Mouse (Mus musculus) bone marrow, adult 2 months (tissue): ENCODE data around the gene Psen1. TPM values are rescaled to one million over a fixed set of nuclear protein-coding genes. Genes with fewer than 3 reads are reported as not detected.

Source experiments
- H3K27ac ChIP-seq: fragments of 200-500 bp; 2 replicates; pipeline ENCODE4 v1.5.1; 2012; ENCODE audit warnings: low read depth, mild to moderate bottlenecking, control low read depth, inconsistent platforms, low read length; ENCODE audit not compliant: control insufficient read depth, poor library complexity, insufficient read depth
- H3K4me1 ChIP-seq: fragments of 200-500 bp; 2 replicates; pipeline ENCODE4 v1.6.1; 2011; ENCODE audit warnings: low read length; ENCODE audit not compliant: control insufficient read depth, insufficient read depth
- H3K4me3 ChIP-seq: fragments of 200-500 bp; replicated peaks from 2 replicates; pipeline ENCODE3; 2011; ENCODE audit warnings: mild to moderate bottlenecking, low read depth, low read length, control low read depth; ENCODE audit not compliant: control insufficient read depth
- CTCF ChIP-seq: fragments of 200-500 bp; IDR thresholded peaks from 2 replicates; pipeline ENCODE4 v1.5.1; 2011; ENCODE audit warnings: low read length, control low read depth; ENCODE audit not compliant: control insufficient read depth, insufficient read depth
- POLR2A ChIP-seq: fragments of 200-500 bp; IDR thresholded peaks from 2 replicates; pipeline ENCODE4 v1.6.1; 2011; ENCODE audit warnings: low read depth, mild to moderate bottlenecking, control low read depth, low read length, borderline replicate concordance; ENCODE audit not compliant: control insufficient read depth
- WGBS: fragments of 180-500 bp; shearing (Covaris S2); methylation state at CpG from one replicate; pipeline ENCODE4 v1.1.7; 2018; 5-methylcytosine and 5-hydroxymethylcytosine counted together
- polyA plus RNA-seq: library from polyadenylated mRNA; stranded (reverse); fragments of >200 nt; gene quantifications from 2 replicates; pipeline ENCODE4 v1.2.4, GENCODE M21; 2011; ENCODE audit warnings: low replicate concordance; ENCODE audit not compliant: missing spikeins, insufficient read depth, insufficient read length

Psen1 gene
- polyA plus RNA-seq, 1 experiment: 40.3 TPM

DNA sequence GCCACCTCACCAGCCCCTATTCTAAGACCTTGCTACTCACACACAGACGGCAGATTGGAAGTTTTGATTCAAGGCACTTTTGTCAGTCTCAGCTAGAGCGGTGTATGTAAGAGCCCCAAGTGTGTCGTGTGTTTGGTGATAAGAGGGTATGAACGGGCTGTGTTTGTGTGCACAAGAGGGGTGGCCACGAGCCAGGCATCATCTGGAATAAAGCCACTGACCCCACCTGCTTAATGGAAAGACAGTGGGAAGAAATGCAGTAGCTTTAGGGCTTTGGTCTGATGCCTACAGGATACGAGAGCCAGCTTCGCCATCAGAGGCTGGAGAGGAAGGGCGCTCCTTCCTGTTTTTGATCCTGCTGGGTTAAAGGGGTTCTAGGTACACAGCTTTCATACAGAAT lies 48.3 kb downstream of the Psen1 start:
- H3K4me1 ChIP-seq: no peaks in the 10 kb centered on the region
- no peak overlapping the region for H3K4me3 ChIP-seq
- H3K27ac ChIP-seq: no peak overlapping the region
- TF ChIP-seq POLR2A (no peak), CTCF (no peak)
- WGBS: 67% methylated on average over 8 of the region's 8 CpGs

DNA sequence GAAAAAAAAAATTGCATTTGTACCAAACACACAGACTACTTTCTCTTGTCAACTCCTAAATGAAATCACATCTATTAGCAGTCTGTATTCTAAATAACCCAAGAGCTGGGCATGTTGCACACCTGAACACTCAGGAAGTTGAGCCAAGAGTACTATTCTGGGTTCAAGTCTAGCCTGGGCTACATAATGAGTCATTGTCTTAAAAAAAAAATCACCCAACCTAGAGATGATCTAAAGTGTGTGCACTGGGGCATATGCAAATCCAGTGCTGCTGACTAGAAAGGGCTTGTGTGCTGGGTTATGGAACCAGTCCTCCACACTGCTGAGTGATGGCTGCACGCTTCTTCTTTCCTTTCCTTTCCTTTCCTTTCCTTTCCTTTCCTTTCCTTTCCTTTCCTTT lies 50.7 kb downstream of the Psen1 start:
- 86% methylated on average over 1 of the region's 1 CpGs for WGBS
- no peak overlapping the region for H3K27ac ChIP-seq
- no peaks in the 10 kb centered on the region for H3K4me1 ChIP-seq
- TF ChIP-seq POLR2A (no peak), CTCF (no peak)
- H3K4me3 ChIP-seq: no peak overlapping the region

DNA sequence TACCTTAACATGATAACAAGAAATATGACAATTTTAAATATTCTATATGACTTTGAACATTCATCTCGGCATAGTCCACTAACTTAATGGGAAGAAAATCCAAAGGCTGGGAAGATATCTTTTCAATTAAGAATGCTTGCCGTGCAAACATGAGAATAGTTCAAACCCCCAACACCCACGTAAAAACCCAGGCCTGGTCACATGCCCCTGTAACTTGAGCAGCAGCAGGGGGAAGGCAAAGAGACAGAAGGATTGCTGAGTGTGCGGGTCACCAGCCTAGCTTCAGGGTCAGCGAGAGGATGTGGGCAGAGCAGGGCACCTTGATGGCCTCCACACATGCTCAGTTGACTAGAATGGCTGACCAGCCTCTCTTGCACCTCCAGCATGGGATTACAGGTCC lies 53.8 kb downstream of the Psen1 start:
- H3K4me1 ChIP-seq: no peaks in the 10 kb centered on the region
- TF ChIP-seq POLR2A: no peak
- TF ChIP-seq CTCF: no peak
- WGBS: 79% methylated on average over 5 of the region's 5 CpGs
- H3K27ac ChIP-seq: no peak overlapping the region
- no peak overlapping the region for H3K4me3 ChIP-seq

DNA sequence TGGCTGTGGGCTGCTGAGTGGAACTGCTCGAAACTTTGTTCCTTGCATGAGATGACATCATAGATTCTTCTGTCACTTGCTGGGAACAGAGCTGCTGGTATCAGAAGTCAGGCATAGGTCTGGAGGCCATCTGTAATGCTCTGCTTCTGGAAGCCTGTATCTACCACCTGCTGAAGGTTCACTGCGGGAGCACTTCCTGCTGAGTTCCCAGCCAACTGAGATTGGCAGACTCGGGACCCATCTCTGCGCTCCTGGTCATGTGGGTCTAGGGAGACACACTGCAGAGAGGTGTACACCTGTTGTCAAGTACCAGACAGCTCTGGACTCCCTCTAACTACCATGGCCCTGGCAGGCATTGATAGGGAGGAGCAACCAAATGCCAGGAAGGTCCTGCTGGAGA lies 54.9 kb downstream of the Psen1 start:
- Histone ChIP-seq H3K27ac (no peak overlapping the region), H3K4me3 (no peak overlapping the region), H3K4me1 (no peaks in the 10 kb centered on the region)
- no peak for TF ChIP-seq POLR2A
- no peak for TF ChIP-seq CTCF
- WGBS: 66% methylated on average over 4 of the region's 4 CpGs

DNA sequence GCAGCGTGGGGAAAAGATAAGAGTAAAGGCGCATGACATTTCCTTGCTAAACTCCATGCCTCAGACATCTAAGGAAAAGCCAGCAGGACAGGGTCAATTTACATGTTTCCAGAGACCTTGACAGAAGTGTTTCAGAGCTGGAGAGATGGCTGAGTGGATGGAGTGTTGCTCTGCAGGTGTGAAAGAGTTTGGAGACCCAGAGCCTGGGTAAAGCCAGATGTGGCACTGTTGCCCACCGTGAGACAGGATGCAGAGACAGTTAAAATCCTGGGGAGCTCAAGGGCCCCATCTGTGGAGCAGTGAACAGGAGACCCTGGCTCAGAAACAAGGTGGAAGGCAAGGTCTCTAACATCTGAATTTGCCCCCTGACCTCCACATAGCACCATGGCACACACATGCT lies 55.8 kb downstream of the Psen1 start:
- TF ChIP-seq POLR2A: no peak
- 71% methylated on average over 3 of the region's 3 CpGs for WGBS
- no peak overlapping the region for H3K4me3 ChIP-seq
- H3K27ac ChIP-seq: no peak overlapping the region
- H3K4me1 ChIP-seq: no peaks in the 10 kb centered on the region

DNA sequence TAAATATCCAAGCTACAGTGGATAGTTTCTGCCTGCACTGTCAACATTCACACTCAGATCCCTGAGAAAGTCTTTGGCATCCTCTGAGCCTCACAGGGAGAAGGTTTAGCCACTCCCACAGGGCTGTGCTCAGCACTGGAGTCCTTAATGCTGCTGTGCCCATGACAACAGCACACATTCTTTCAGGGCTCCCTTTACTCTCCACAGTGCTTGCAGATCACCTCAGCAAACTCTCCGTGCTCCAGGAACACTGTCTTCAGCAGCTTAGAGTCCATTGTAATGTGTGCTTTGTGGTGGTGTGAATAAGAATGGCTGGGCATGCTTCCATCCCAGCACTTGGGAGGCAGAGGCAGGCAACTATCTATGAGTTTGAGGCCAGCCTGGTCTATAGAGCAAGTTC lies 61.2 kb downstream of the Psen1 start:
- TF ChIP-seq CTCF (no peak), POLR2A (no peak)
- Histone ChIP-seq H3K27ac (no peak overlapping the region), H3K4me3 (no peak overlapping the region), H3K4me1 (no peaks in the 10 kb centered on the region)
- WGBS: 82% methylated on average over 1 of the region's 1 CpGs

DNA sequence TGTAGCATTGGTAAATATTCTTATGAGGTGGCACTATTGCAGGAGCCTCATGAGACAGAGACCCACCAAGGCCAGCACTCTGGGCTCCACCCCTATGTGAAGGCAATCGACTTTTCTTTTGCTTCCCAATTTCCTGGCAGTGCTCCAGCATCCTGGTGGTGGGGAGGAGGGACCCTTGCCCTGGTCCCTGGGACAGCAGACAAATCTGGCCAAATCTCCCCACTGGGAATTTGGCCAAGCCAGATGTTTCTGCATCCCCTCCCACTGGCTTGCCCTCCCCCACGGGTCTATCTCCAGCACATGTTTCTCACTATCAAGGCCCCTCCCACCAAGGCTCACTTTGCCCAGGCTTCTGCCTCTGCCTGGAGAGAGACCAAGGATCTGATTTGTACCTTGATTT lies 64.5 kb downstream of the Psen1 start:
- 21% methylated on average over 2 of the region's 2 CpGs for WGBS
- no peaks in the 10 kb centered on the region for H3K4me1 ChIP-seq
- no peak overlapping the region for H3K4me3 ChIP-seq
- no peak for TF ChIP-seq POLR2A
- no peak overlapping the region for H3K27ac ChIP-seq

DNA sequence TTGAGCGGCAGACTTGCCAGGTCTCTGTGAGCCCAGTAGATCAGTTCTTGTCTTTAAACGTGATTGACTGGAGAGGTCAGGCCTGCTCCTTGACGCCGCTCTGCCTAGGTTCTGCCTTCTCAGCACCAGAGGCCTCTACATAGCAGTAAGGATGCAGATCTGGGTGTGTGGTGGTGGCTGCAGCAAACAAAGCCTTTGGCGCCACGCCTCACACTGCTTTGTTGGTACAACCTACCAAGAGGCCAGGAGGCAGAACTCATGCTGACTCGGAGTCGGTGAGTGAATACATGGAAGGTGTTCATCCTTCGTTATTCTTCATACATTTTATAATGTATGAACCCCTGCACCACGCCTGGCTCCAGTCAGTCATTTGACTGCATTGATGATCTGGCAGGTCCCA lies 70.8 kb downstream of the Psen1 start:
- Histone ChIP-seq H3K27ac (no peak overlapping the region), H3K4me1 (0 out of 2 replicates have a peak, but pooled peaks cover 1% of the 10 kb centered on the region), H3K4me3 (no peak overlapping the region)
- TF ChIP-seq POLR2A: no peak
- TF ChIP-seq CTCF: no peak
- 86% methylated on average over 10 of the region's 10 CpGs for WGBS

DNA sequence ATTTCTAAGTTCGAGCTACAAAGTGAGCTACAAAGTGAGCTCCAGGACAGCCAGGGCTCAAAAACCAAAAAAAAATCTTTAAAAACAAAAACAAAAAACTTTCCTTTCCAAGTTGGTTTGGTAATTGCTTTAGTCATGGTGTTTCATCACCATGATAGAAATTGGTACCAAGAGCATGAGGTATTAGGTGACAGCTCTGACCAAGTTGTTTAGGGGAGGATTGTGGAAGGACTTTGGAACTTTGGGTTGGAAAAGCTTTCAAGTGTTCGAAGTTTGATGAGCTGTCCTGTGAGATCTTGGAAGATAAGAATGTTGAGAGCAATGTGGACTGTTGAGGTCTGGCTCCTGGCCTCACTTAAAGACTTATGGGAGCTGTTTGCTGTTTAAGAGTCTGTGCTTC lies 72.2 kb downstream of the Psen1 start:
- WGBS: 73% methylated on average over 2 of the region's 2 CpGs
- Histone ChIP-seq H3K4me3 (no peak overlapping the region), H3K4me1 (0 out of 2 replicates have a peak, but pooled peaks cover 1% of the 10 kb centered on the region), H3K27ac (no peak overlapping the region)
- TF ChIP-seq POLR2A: no peak
- no peak for TF ChIP-seq CTCF
